Mouse (Mus musculus) left cerebral cortex, postnatal 36 days (tissue): ENCODE measurements around the gene Il1rl1. TPM values are rescaled to one million over a fixed set of nuclear protein-coding genes. Genes with fewer than 3 reads are reported as not detected.

Source experiments
- DNase-seq, 2 experiments: peaks; one replicate each; pipeline ENCODE4 v3.0.0; 2021 to 2022; ENCODE audit warnings: low spot score in 2 of 2, mixed read lengths in 1 of 2
- intact Hi-C: fragments of 180-260 bp; cut with DNase I; formaldehyde crosslinking; loops from one replicate; pipeline ENCODE4 v1.15.1; 2025
- total RNA-seq, 2 experiments: library from RNA; stranded (reverse); gene quantifications; 2 replicates each; pipeline ENCODE4 v1.2.3; 2021

Gene Il1rl1
- under 1 TPM; 0.35 to 0.48 TPM for total RNA-seq

GRCm38 (mm10) chr1:40428910-40429675 is at the start of gene Il1rl1:
Gene Il1rl1, plus strand, starts transcription at chr1:40429570.
- intact Hi-C loops, result no loop called here
- no peak for DNase-seq

GRCm38 (mm10) chr1:40380111-40380510 is 49.3 kb upstream of the Il1rl1 start:
- DNase-seq, result peak; percentile 64 to 65
- intact Hi-C loops, result loop anchor here (1.0 to 2.0 kb wide), 2 partner anchors 164 to 279 kb away; no protein-coding TSS in a partner anchor

- intact Hi-C loops, result loop anchor here (1.0 to 2.0 kb wide), 2 partner anchors 163 to 278 kb away; no protein-coding TSS in a partner anchor
These were observed 48.4 kb upstream of the Il1rl1 start for GRCm38 (mm10) chr1:40380990-40381389.

GRCm38 (mm10) chr1:40382841-40383240 is 46.5 kb upstream of the Il1rl1 start:
- intact Hi-C loops, result no loop called here
- DNase-seq, result no peak

More at GRCm38 (mm10) chr1:40380990-40381389, 48.4 kb upstream of the Il1rl1 start:
- no peak for DNase-seq

GRCm38 (mm10) chr1:40384931-40385545 is 44.3 kb upstream of the Il1rl1 start:
- DNase-seq, result no peak
- intact Hi-C loops, result no loop called here

- intact Hi-C loops, result no loop called here
These were observed 38.0 kb upstream of the Il1rl1 start for GRCm38 (mm10) chr1:40391374-40391773.

GRCm38 (mm10) chr1:40392535-40392934 is 36.8 kb upstream of the Il1rl1 start:
- intact Hi-C loops, result no loop called here
- no peak for DNase-seq

More at GRCm38 (mm10) chr1:40391374-40391773, 38.0 kb upstream of the Il1rl1 start:
- no peak for DNase-seq

GRCm38 (mm10) chr1:40393214-40393613 is 36.2 kb upstream of the Il1rl1 start:
- no peak for DNase-seq
- intact Hi-C loops, result no loop called here

GRCm38 (mm10) chr1:40399639-40400038 is 29.7 kb upstream of the Il1rl1 start:
- no peak for DNase-seq
- intact Hi-C loops, result no loop called here

GRCm38 (mm10) chr1:40404682-40405081 is 24.7 kb upstream of the Il1rl1 start:
- DNase-seq, result peak; percentile 14 to 17
- intact Hi-C loops, result no loop called here

- intact Hi-C loops, result no loop called here
- DNase-seq, result no peak
These were observed 19.5 kb upstream of the Il1rl1 start for GRCm38 (mm10) chr1:40409882-40410281.

- DNase-seq, result no peak
- intact Hi-C loops, result no loop called here
These were observed 16.3 kb upstream of the Il1rl1 start for GRCm38 (mm10) chr1:40413039-40413438.

- DNase-seq, result no peak
- intact Hi-C loops, result no loop called here
These were observed 15.1 kb upstream of the Il1rl1 start for GRCm38 (mm10) chr1:40414276-40414675.

- intact Hi-C loops, result no loop called here
- DNase-seq, result no peak
These were observed 14.3 kb upstream of the Il1rl1 start for GRCm38 (mm10) chr1:40414863-40415656.

- no peak for DNase-seq
- intact Hi-C loops, result no loop called here
These were observed 12.3 kb upstream of the Il1rl1 start for GRCm38 (mm10) chr1:40417034-40417433.

GRCm38 (mm10) chr1:40418512-40418911 is 10.9 kb upstream of the Il1rl1 start:
- intact Hi-C loops, result no loop called here
- no peak for DNase-seq

- intact Hi-C loops, result no loop called here
- DNase-seq, result no peak
These were observed 5.5 kb upstream of the Il1rl1 start for GRCm38 (mm10) chr1:40423892-40424291.

GRCm38 (mm10) chr1:40427270-40427669 is 2.1 kb upstream of the Il1rl1 start:
- intact Hi-C loops, result no loop called here
- no peak for DNase-seq

- DNase-seq, result no peak
- intact Hi-C loops, result no loop called here
These were observed 1.5 kb upstream of the Il1rl1 start for GRCm38 (mm10) chr1:40427901-40428300.

- no peak for DNase-seq
- intact Hi-C loops, result no loop called here
These were observed 919 bp downstream of the Il1rl1 start for GRCm38 (mm10) chr1:40430143-40430834.
